Mouse (Mus musculus) inflammation-experienced regulatory T-cells (primary cell): ENCODE measurements around the gene Dusp8. TPM values are rescaled to one million over a fixed set of nuclear protein-coding genes. Genes with fewer than 3 reads are reported as not detected.

ENCODE experiments used
- polyA plus RNA-seq, 2 experiments: library from polyadenylated mRNA; unstranded; fragments of 100-300 nt; shearing (Covaris generic); gene quantifications; one replicate each; pipeline ENCODE4 v1.2.1; 2017

Dusp8 gene
- polyA plus RNA-seq, result 1 to 10 TPM in 1 of 2 experiments, under 1 TPM in 1; 0.05 to 1.3 TPM

GRCm38 (mm10) chr7:142095183-142095931, at the start of gene Dusp8:
Gene Dusp8, minus strand, starts transcription at chr7:142095843.

DNA sequence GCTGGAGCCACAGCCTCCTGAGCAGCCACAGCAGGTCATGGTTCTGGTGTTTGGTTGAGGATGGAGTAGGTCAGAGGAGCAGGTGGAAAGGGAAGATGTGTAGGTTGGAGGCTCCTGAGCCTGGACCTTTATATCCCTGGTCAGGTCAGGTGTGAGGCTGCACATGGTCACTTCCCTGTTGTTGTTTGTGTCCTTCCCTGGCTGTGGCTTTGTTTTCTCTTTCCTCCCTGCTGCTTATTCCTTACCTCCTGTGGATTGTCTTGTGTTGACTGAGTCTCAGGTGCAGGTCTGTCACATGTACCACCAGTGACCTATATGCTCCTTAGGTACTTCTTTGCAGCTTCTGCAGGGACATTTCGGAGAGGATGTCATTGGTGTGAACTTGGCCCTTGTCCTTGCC, 48.9 kb upstream of the Dusp8 start, which contains the start of gene Gm45337:
Gene Gm45337 (minus strand): TSS at position 101 of the 400 bp plus-strand sequence.

GRCm38 (mm10) chr7:142135934-142136333, 40.3 kb upstream of the Dusp8 start, which contains the start of gene Gm39115:
Gene Gm39115, minus strand, starts transcription at chr7:142136034.

GRCm38 (mm10) chr7:142120629-142121028, 25.0 kb upstream of the Dusp8 start, which contains the start of gene Gm45618:
Gene Gm45618, minus strand, starts transcription at chr7:142120729.

DNA sequence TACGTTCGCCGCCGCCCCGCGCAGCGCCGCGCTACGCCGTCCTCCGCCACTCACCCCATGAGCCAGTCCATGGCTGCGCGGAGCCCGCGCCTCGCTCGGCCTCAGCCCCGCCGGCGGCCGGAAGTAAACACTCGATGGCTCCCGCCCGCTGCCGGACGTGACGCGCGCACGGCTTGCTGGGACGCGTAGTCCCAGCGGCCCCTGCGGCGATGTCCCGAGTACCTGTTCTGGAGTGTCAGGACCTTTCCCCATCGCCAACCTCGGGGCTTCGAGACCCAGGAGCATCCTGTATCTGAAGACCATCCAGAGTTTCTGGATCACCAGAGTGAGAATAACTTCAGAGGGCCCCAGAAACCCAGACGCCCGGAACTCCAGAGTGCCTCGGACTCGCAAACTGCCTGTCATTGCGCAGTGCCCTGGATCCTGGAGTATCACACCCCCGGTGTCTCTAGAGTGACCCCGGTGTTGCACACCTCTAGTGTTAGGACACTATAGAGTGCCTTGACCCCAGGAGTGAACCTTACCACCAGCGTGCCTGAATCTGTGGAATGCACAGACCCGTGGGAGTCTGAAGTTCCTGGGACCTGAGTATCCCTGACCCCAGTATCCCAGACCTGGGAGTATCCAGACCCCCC, 34.6 kb downstream of the Dusp8 start, which contains the start of gene Mob2:
Gene Mob2 (minus strand): TSS at position 135 of the 635 bp plus-strand sequence.

Other genes starting within 250 kb of the Dusp8 start
- gene Tollip, start 177.3 kb downstream of the Dusp8 start, polyA plus RNA-seq, result 10 to 100 TPM; 37.9 to 44.7 TPM
- gene Brsk2, start 146.1 kb downstream of the Dusp8 start, polyA plus RNA-seq, result under 1 TPM; 0.65 to 0.83 TPM
- 10 to 100 TPM; 68.2 to 68.5 TPM for gene Mob2, start 34.8 kb downstream of the Dusp8 start, polyA plus RNA-seq
- under 1 TPM in 1 of 2 experiments, not detected in 1; 0.95 TPM for gene Gm45618, start 24.9 kb upstream of the Dusp8 start, polyA plus RNA-seq
- gene Gm39115, start 40.2 kb upstream of the Dusp8 start, polyA plus RNA-seq, result not detected
- gene Gm45337, start 48.8 kb upstream of the Dusp8 start, polyA plus RNA-seq, result not detected
- gene Gm29735, start 61.3 kb upstream of the Dusp8 start, polyA plus RNA-seq, result not detected
- gene Gm4553, start 69.9 kb upstream of the Dusp8 start, polyA plus RNA-seq, result not detected
- not detected for gene Krtap5-2, start 80.2 kb upstream of the Dusp8 start, polyA plus RNA-seq
- not detected for gene Gm10153, start 94.5 kb upstream of the Dusp8 start, polyA plus RNA-seq
- gene Krtap5-3, start 105.5 kb upstream of the Dusp8 start, polyA plus RNA-seq, result not detected
- gene Gm7579, start 116.0 kb upstream of the Dusp8 start, polyA plus RNA-seq, result not detected
- not detected for gene Krtap5-5, start 134.1 kb upstream of the Dusp8 start, polyA plus RNA-seq
- gene Gm40460, start 145.2 kb upstream of the Dusp8 start, polyA plus RNA-seq, result not detected
- gene Gm2431, start 162.5 kb upstream of the Dusp8 start, polyA plus RNA-seq, result 1 to 10 TPM in 1 of 2 experiments, not detected in 1; 2.0 TPM
- not detected for gene Gm4559, start 178.5 kb upstream of the Dusp8 start, polyA plus RNA-seq
- gene Krtap5-1, start 201.3 kb upstream of the Dusp8 start, polyA plus RNA-seq, result not detected
- gene Krtap5-4, start 207.7 kb upstream of the Dusp8 start, polyA plus RNA-seq, result under 1 TPM in 1 of 2 experiments, not detected in 1; 0.17 TPM